In the genomic region with DNA sequence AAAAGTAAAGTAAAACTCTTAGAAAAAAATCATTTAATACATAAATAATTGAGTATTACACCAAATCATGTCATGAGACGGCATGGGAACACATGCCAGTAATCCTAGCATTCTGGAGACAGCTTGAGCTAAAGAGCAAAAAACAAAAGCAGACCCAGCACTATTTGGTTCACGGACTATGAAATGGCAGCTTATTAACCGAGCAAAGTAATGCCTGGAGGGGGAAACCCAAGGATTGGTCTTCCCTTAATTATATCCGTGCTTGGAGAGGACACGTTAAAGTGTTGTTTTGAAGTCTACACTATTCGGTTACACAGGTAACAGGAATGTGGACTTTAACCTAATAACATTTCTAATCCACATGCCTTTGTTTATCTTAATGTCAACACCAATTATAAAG, we compare ENCODE assay signal across 17 mouse cellular contexts. TPM values are rescaled to one million over a fixed set of nuclear protein-coding genes. Genes with fewer than 3 reads are reported as not detected.
"Had no signal": no experiment of that assay in that cellular context is flagged by ENCODE, and none has a peak within 500 bp of the region (broad histone marks: within the 10 kb centered on the region; RNA-seq: fewer than 3 reads in every experiment).

No protein-coding gene starts in this region.

- DNase-seq: kidney, adult 2 months; kidney, postnatal 25 days; left cerebral cortex, postnatal 4 days; liver, embryonic 13.5 days; lung, adult 2 months; lung, postnatal 14 days; lung, postnatal 4 days; retina, postnatal 1 day; thymus, adult 2 months; thymus, postnatal 14 days; thymus, postnatal 4 days had no signal

- ATAC-seq: midbrain, embryonic 15.5 days had no signal

- H3K4me1 ChIP-seq: liver, embryonic 13.5 days; midbrain, embryonic 15.5 days; neural tube, embryonic 13.5 days had no signal

- H3K4me2 ChIP-seq: liver, embryonic 13.5 days; midbrain, embryonic 12.5 days; midbrain, embryonic 15.5 days; neural tube, embryonic 13.5 days had no signal

- H3K27ac ChIP-seq: layer of hippocampus, adult 2 months; liver, embryonic 13.5 days; midbrain, embryonic 12.5 days; midbrain, embryonic 15.5 days; neural tube, embryonic 13.5 days had no signal

- H3K36me3 ChIP-seq: midbrain, embryonic 12.5 days; midbrain, embryonic 15.5 days; neural tube, embryonic 13.5 days had no signal

- H3K27me3 ChIP-seq: liver, embryonic 13.5 days; midbrain, embryonic 12.5 days; midbrain, embryonic 15.5 days; neural tube, embryonic 13.5 days had no signal

- H3K4me3 ChIP-seq: layer of hippocampus, adult 2 months; liver, embryonic 13.5 days; midbrain, embryonic 12.5 days; midbrain, embryonic 15.5 days; myocyte; neural tube, embryonic 13.5 days had no signal

- H3K9me3 ChIP-seq: liver, embryonic 13.5 days; midbrain, embryonic 12.5 days; midbrain, embryonic 15.5 days; neural tube, embryonic 13.5 days had no signal

- H3K9ac ChIP-seq: liver, embryonic 13.5 days; midbrain, embryonic 12.5 days; midbrain, embryonic 15.5 days; neural tube, embryonic 13.5 days had no signal

RNA-seq across cellular contexts. Expression of a gene that starts 19.2 kb away (rescaled TPM):
- polyA plus RNA-seq: liver, adult 2 months had no signal
